Mouse (Mus musculus) bone marrow macrophage, adult 2 months (primary cell): ENCODE data around the gene Cxxc4.

ENCODE experiments used
- CTCF ChIP-seq: IDR thresholded peaks from 2 replicates; pipeline ENCODE4 v1.5.1; 2012; ENCODE audit warnings: low read depth, mild to moderate bottlenecking, low read length, moderate library complexity
- POLR2A ChIP-seq: IDR thresholded peaks from 2 replicates; pipeline ENCODE4 v1.6.1; 2012; ENCODE audit warnings: mild to moderate bottlenecking, low read depth, low read length, borderline replicate concordance

- TF ChIP-seq POLR2A: no peak
- no peak for TF ChIP-seq CTCF
Measured at GRCm38 (mm10) chr3:134210950-134211349, 25.3 kb upstream of the Cxxc4 start.
